Mouse (Mus musculus): Measurements from ENCODE around the gene Faf1. TPM values are rescaled to one million over a fixed set of nuclear protein-coding genes. Genes with fewer than 3 reads are reported as not detected.

Gene Faf1
- polyA plus RNA-seq, 2 experiments, result 7.3 to 16.6 TPM

DNA sequence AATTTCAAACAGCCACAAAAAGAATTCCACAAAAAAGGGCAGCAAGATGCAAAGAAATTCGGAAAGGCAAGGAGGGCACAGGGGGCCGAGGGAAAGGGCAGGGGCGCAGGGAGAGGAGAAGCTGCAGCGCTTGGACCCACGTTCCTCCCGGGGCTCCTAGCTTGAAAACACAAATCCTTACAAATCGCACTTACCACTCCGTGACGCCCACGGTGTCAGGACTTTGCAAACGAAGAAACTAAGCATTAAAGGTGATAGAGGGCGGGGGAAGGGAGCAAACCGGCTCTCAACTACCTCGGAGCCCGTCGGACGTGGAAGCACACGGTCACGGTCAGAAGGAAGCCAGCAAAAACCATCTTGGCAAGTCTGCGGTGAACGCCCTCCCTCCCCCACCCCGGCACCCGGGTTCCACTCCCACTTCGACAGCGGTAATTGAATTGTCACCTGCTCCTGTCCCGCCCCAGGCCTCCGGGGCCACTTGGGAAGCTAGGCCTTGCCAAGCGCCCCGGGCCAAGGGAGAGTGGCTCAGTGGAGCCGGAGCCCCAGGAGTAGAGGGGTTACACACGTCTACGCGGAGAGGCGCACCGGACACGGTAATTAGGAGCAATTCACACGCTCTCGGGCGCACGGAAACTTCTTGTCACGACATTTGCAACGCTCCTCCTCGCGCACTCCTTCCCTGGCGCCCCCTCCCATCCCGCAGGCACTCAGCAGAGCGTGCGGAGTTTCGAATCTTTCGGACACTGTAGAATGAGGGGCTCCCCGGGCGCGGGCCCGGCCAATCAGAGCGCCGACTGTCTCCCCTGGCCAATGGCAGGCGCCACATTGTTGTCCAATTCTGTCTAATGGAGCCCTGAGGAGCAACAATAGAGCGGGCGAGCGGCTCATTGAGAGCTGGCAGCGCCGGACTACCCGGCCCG is 301.0 kb downstream of the Faf1 start, which contains the start of gene Dmrta2:
Gene Dmrta2 (plus strand): TSS at position 906 of the 920 bp plus-strand sequence.
- Histone ChIP-seq H3K9ac (replicated peaks) (no peak within 1 kb of the TSS), H3K27me3 (ENCODE audit: control insufficient read depth, insufficient read depth, low read length) (peaks cover 98% of the 10 kb centered on the region), H3K4me1 (replicated peaks; ENCODE audit: control insufficient read depth in 2 of 2, insufficient read depth in 2 of 2, low read length in 1 of 2) (no peaks in the 10 kb centered on the region), H3K4me3 (ENCODE audit: insufficient read depth in 1 of 2, low read depth in 2 of 2, low read length in 2 of 2) (peak within 1 kb of the TSS in 1 of 2 experiments; percentile 30; a peak in 2 of 4 replicates), H3K9me3 (ENCODE audit: control insufficient read depth, low read length) (no peaks in the 10 kb centered on the region), H3K36me3 (replicated peaks; ENCODE audit: control insufficient read depth, insufficient read depth, low read depth) (no peaks in the 10 kb centered on the region), H3K4me2 (ENCODE audit: low read depth) (peak within 1 kb of the TSS; percentile 26; the same call in 1 of the 2 replicates), H3K27ac (no peak within 1 kb of the TSS)
- under 1% methylated on average over 64 of the region's 64 CpGs for WGBS (ENCODE audit: insufficient replicate concordance)
- no peak for TF ChIP-seq CTCF (IDR thresholded peaks at IDR 0.05; ENCODE audit: low read depth)
- no peak for TF ChIP-seq EP300 (IDR thresholded peaks at IDR 0.05; ENCODE audit: low read depth)
- ATAC-seq (ENCODE audit: insufficient read depth) (no peak), DNase-seq (ENCODE audit: low read depth in 3 of 3, low spot score in 3 of 3) (no peak)

DNA sequence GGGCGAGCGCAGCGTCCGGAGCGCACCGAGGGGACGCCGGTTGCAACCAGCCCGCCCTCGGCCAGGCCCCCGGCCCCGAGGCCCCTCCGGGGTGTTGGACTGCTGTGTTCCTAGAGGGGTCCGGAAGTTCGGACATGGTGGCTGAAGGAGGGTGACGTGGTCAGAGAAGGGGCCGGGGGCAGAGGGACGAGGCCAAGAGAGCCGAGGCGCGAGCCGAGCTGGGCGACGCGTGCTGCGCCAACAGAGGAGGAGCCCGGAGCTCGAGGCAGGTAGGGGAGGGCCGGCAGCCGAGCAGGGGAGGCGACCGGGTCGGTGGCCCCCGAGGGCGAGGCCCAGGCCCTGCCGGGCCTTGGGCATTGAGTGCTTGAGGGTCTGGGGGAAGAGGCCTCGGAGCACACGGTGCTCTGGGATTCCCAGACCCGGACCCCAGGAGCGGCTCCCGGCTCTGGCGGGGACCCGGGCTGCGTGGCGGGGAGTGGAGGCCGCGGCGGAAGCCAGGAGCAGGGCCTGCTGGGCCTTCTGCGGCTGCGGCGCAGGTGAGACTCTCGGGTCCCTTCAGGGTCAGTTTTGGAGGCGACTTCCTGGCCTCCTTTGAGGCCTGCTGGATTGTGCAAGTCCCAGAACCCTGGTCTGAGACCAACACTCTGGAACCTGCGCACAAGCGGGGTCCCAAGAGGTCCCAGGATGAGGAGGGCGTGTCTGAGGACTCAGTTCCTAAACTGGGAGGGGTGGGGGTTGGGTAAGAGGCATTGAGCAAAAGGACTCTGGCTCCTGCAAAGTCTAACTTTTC is 301.9 kb downstream of the Faf1 start:
- no peaks in the 10 kb centered on the region for H3K4me1 ChIP-seq (replicated peaks; ENCODE audit: control insufficient read depth in 2 of 2, insufficient read depth in 2 of 2, low read length in 1 of 2)
- no peaks in the 10 kb centered on the region for H3K36me3 ChIP-seq (replicated peaks; ENCODE audit: control insufficient read depth, insufficient read depth, low read depth)
- TF ChIP-seq EP300 (IDR thresholded peaks at IDR 0.05; ENCODE audit: low read depth) (no peak), CTCF (IDR thresholded peaks at IDR 0.05; ENCODE audit: low read depth) (no peak)
- DNase-seq (ENCODE audit: low read depth in 3 of 3, low spot score in 3 of 3) (no peak), ATAC-seq (ENCODE audit: insufficient read depth) (no peak)
- no peak overlapping the region for H3K9ac ChIP-seq (replicated peaks)
- no peaks in the 10 kb centered on the region for H3K9me3 ChIP-seq (ENCODE audit: control insufficient read depth, low read length)
- peaks cover 100% of the 10 kb centered on the region for H3K27me3 ChIP-seq (ENCODE audit: control insufficient read depth, insufficient read depth, low read length)
- 1% methylated on average over 55 of the region's 56 CpGs for WGBS (ENCODE audit: insufficient replicate concordance)
- H3K27ac ChIP-seq, result no peak overlapping the region
- peak overlapping the region in 1 of 2 experiments; percentile 30; a peak in 2 of 4 replicates for H3K4me3 ChIP-seq (ENCODE audit: insufficient read depth in 1 of 2, low read depth in 2 of 2, low read length in 2 of 2)
- H3K4me2 ChIP-seq (ENCODE audit: low read depth), result peak overlapping the region; percentile 26; the same call in 1 of the 2 replicates

- no peak overlapping the region for H3K4me3 ChIP-seq (ENCODE audit: insufficient read depth in 1 of 2, low read depth in 2 of 2, low read length in 2 of 2)
- H3K36me3 ChIP-seq (replicated peaks; ENCODE audit: control insufficient read depth, insufficient read depth, low read depth), result no peaks in the 10 kb centered on the region
- H3K27ac ChIP-seq, result no peak overlapping the region
- DNase-seq (ENCODE audit: low read depth in 3 of 3, low spot score in 3 of 3), result no peak
- WGBS (ENCODE audit: insufficient replicate concordance), result 2% methylated on average over 9 of the region's 9 CpGs
- TF ChIP-seq CTCF (IDR thresholded peaks at IDR 0.05; ENCODE audit: low read depth) (no peak), EP300 (IDR thresholded peaks at IDR 0.05; ENCODE audit: low read depth) (no peak)
- no peaks in the 10 kb centered on the region for H3K4me1 ChIP-seq (replicated peaks; ENCODE audit: control insufficient read depth in 2 of 2, insufficient read depth in 2 of 2, low read length in 1 of 2)
- peaks cover 100% of the 10 kb centered on the region for H3K27me3 ChIP-seq (ENCODE audit: control insufficient read depth, insufficient read depth, low read length)
- H3K4me2 ChIP-seq (ENCODE audit: low read depth), result no peak overlapping the region
- no peak overlapping the region for H3K9ac ChIP-seq (replicated peaks)
- ATAC-seq (ENCODE audit: insufficient read depth), result no peak
- H3K9me3 ChIP-seq (ENCODE audit: control insufficient read depth, low read length), result no peaks in the 10 kb centered on the region
Measured at GRCm38 (mm10) chr4:109978858-109979340, 302.5 kb downstream of the Faf1 start.

- Histone ChIP-seq H3K9me3 (ENCODE audit: control insufficient read depth, low read length) (no peaks in the 10 kb centered on the region), H3K27me3 (ENCODE audit: control insufficient read depth, insufficient read depth, low read length) (peaks cover 100% of the 10 kb centered on the region), H3K9ac (replicated peaks) (no peak overlapping the region), H3K4me1 (replicated peaks; ENCODE audit: control insufficient read depth in 2 of 2, insufficient read depth in 2 of 2, low read length in 1 of 2) (no peaks in the 10 kb centered on the region), H3K4me2 (ENCODE audit: low read depth) (no peak overlapping the region), H3K4me3 (ENCODE audit: insufficient read depth in 1 of 2, low read depth in 2 of 2, low read length in 2 of 2) (no peak overlapping the region), H3K36me3 (replicated peaks; ENCODE audit: control insufficient read depth, insufficient read depth, low read depth) (no peaks in the 10 kb centered on the region), H3K27ac (no peak overlapping the region)
- TF ChIP-seq EP300 (IDR thresholded peaks at IDR 0.05; ENCODE audit: low read depth) (no peak), CTCF (IDR thresholded peaks at IDR 0.05; ENCODE audit: low read depth) (no peak)
- DNase-seq (ENCODE audit: low read depth in 3 of 3, low spot score in 3 of 3) (no peak), ATAC-seq (ENCODE audit: insufficient read depth) (no peak)
- WGBS (ENCODE audit: insufficient replicate concordance), result 2% methylated on average over 66 of the region's 66 CpGs
Measured at GRCm38 (mm10) chr4:109979461-109980320, 303.3 kb downstream of the Faf1 start.

Measured in liver, embryonic 14.5 days (tissue).